Mouse (Mus musculus) kidney, adult 2 months (tissue): ENCODE data around the gene Ptprg.

Experiments
- CTCF ChIP-seq: fragments of 200-500 bp; conservative IDR thresholded peaks from 2 replicates; pipeline ENCODE4 v1.5.1; 2011; ENCODE audit warnings: low read depth, mild to moderate bottlenecking, control low read depth, low read length, moderate library complexity, mixed read lengths; ENCODE audit not compliant: insufficient read depth, insufficient read length
- POLR2A ChIP-seq: fragments of 200-500 bp; IDR thresholded peaks from one replicate; pipeline ENCODE4 v1.6.1; 2011; ENCODE audit warnings: low read depth, low read length, control low read depth

DNA sequence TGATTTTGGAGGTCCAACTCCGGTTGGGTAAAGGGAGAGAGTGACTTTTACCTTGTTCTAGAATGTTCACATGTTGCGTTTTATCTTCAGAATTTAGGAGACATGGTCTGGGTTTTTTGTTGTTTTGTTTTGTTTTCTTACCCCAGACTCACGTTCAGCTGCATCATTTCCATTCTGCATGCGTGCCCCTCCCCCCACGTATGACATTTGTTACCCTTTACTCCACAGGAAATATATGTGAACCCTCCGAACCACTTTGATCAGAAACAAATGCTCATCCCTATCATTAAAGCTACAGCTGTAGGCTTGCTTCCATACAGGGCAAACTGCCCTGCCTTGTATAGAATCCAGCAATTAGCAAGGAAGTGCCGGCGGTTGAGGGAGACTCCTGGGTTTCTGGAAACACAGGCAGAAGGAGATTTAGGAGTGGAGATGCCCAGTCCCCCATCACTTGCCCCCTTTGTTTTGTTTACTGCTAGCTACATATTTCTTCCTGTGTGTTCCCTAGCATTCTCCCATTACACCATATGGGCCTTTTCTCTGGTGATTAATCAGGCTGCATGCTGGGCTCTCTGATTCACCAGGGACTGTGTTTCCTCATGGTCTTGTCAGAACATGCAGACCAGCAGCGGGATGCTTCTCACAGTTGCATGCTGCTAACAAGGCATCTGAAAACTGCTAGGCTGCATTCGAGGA is 130.2 kb downstream of the Ptprg start:
- TF ChIP-seq CTCF (no peak), POLR2A (no peak)
